ENCODE assay signal across 29 mouse cellular contexts in the genomic region with DNA sequence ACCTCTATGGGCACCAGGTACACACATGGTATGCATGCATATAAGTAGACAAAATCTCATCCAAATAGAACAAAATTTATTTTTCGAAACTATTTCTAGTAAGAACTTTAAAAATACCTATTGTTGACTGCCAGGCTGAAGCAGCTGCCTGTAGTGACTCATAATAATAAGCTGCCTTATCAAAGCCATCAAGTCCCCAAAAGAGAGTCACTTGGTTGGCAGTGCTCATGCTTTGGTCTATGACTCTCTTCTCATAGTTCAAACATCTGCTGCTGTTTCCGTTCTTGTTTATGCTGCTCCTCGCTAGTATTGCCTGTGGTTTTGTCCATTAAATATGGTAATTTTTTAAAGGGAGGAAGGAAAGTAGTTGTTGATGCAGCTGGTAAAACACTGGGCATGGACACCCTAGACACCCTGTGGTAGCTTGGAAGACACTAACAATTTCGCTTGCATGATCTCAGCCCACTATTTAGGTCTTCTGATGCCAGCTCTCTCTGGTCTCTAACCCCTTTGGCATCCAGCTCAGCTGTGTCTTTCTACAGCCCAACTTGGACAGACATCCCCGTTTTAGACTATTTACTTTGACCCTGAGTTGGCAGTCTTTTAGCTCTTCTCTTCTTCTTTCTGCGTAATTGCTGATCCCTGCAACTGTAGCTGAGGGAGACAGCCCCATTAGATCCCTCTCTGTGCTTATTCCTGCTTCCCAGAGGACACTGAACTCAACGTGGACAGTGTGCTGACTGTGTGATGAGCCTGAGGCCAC. TPM values are rescaled to one million over a fixed set of nuclear protein-coding genes. Genes with fewer than 3 reads are reported as not detected.
"Had no signal": no experiment of that assay in that cellular context is flagged by ENCODE, and none has a peak within 500 bp of the region (broad histone marks: within the 10 kb centered on the region; RNA-seq: fewer than 3 reads in every experiment).

No protein-coding gene starts in this region.

- H3K36me3 ChIP-seq: lung, embryonic 15.5 days; midbrain, embryonic 13.5 days; midbrain, embryonic 15.5 days; neural tube, embryonic 13.5 days; neural tube, embryonic 15.5 days had no signal

- ATAC-seq: liver, postnatal 0 days; lung, postnatal 0 days; midbrain, embryonic 13.5 days; midbrain, embryonic 15.5 days had no signal

- DNase-seq: liver, postnatal 0 days; lung, adult 2 months; lung, postnatal 14 days; lung, postnatal 36 days; retina, postnatal 1 day; right cerebral cortex, adult 18-20 months; right cerebral cortex, postnatal 25 days; right cerebral cortex, postnatal 4 days; spleen, adult 18-20 months; thymus, adult 2 months; thymus, postnatal 25 days; thymus, postnatal 4 days had no signal

- H3K4me2 ChIP-seq: lung, embryonic 15.5 days; midbrain, embryonic 11.5 days; midbrain, embryonic 13.5 days; midbrain, embryonic 15.5 days; neural tube, embryonic 13.5 days; neural tube, embryonic 15.5 days had no signal

- H3K4me3 ChIP-seq: lung, embryonic 15.5 days; megakaryocyte, embryonic 14.5 days; midbrain, embryonic 13.5 days; midbrain, embryonic 15.5 days; neural tube, embryonic 13.5 days; neural tube, embryonic 15.5 days had no signal

- H3K27me3 ChIP-seq: lung, embryonic 15.5 days; megakaryocyte, embryonic 14.5 days; midbrain, embryonic 13.5 days; midbrain, embryonic 15.5 days; neural tube, embryonic 13.5 days; neural tube, embryonic 15.5 days had no signal

RNA-seq across cellular contexts. Expression of gene Wdr64, which starts 24.6 kb away (rescaled TPM):
- total RNA-seq: megakaryocyte progenitor cell, adult 5-6 weeks; midbrain, postnatal 0 days; monocyte, adult 5-6 weeks had no signal
- polyA plus RNA-seq: liver, postnatal 0 days; lung, adult 2 months; lung, embryonic 15.5 days; lung, postnatal 0 days; macrophage; midbrain, embryonic 11.5 days; midbrain, embryonic 13.5 days; midbrain, embryonic 15.5 days; midbrain, postnatal 0 days; neural tube, embryonic 11.5 days; neural tube, embryonic 13.5 days; neural tube, embryonic 15.5 days; small intestine, adult 2 months; stomach, embryonic 14.5 days; stomach, embryonic 16.5 days; thymus, adult 2 months; urinary bladder, adult 2 months had no signal

RNA-seq across cellular contexts. Expression of gene Kmo, which starts 53.6 kb away (rescaled TPM):
- total RNA-seq: midbrain, postnatal 0 days had no signal
- polyA plus RNA-seq: midbrain, postnatal 0 days had no signal
